ENCODE assay signal across 28 mouse cellular contexts in the genomic region with DNA sequence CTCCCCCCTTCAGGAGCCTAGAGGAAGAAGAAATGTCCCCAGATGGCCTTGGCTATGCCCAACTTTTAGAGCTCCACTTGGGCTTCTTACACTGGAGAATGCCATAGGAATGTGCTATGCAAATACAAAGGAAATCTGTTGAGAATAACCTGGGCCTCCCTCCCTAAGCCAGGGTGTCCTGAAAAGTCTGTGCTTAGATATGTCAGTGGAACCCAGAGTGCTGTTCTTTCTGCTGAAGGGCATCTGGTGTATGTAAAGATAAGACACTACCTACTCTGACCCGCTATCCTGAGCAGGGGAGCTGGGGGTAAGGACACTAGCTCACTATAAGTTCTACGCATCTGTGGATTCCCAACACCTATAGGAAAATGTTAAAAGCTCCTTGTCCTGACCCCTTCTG.
A peak's percentile ranks its signal among the peaks of the same experiment; 100 is the strongest.
DNase-seq lines count a peak whose midpoint lies in the region; ATAC-seq and TF ChIP-seq lines count a peak whose summit lies in the region.
"Had no signal": no experiment of that assay in that cellular context is flagged by ENCODE, and none has a peak within 500 bp of the region (broad histone marks: within the 10 kb centered on the region; RNA-seq: fewer than 3 reads in every experiment).

No protein-coding gene starts in this region.

- H3K4me1 ChIP-seq in heart, embryonic 11.5 days (ENCODE audit: control insufficient read depth, insufficient read depth, low read length), result peaks cover 9% of the 10 kb centered on the region
- peaks cover 5 to 29% of the 10 kb centered on the region in 2 experiments for H3K4me1 ChIP-seq in heart, embryonic 14.5 days (ENCODE audit: control insufficient read depth in 2 of 2, insufficient read depth in 2 of 2, low read length in 2 of 2)
- no peaks in the 10 kb centered on the region; the same call in 1 of the 2 replicates for H3K4me1 ChIP-seq in heart, adult 2 months (ENCODE audit: control insufficient read depth, insufficient read depth, low read length)
- H3K4me1 ChIP-seq in heart, postnatal 0 days (ENCODE audit: control insufficient read depth, insufficient read depth), result peaks cover 16% of the 10 kb centered on the region; the same call in 1 of the 2 replicates
- H3K4me1 ChIP-seq in lung, embryonic 15.5 days, result no peaks in the 10 kb centered on the region
- H3K4me1 ChIP-seq: forebrain, embryonic 10.5 days; forebrain, embryonic 13.5 days had no signal

- no peak for TF ChIP-seq CTCF in heart, adult 2 months (IDR thresholded peaks at IDR 0.05)
- no peak for TF ChIP-seq CTCF in heart, postnatal 0 days (IDR thresholded peaks at IDR 0.05; ENCODE audit: low read depth)

- H3K79me2 ChIP-seq in heart, adult 2 months (replicated peaks; ENCODE audit: control insufficient read depth, insufficient read depth, low read length), result no peaks in the 10 kb centered on the region

- DNase-seq in heart, postnatal 14 days, result no peak
- no peak for DNase-seq in heart, adult 2 months
- DNase-seq in heart, postnatal 0 days (ENCODE audit: low spot score), result peak; percentile 38
- DNase-seq in heart, adult 9 months (ENCODE audit: low spot score in 2 of 2), result no peak
- no peak for DNase-seq in lung, postnatal 14 days
- DNase-seq: adrenal gland, postnatal 10 days; adrenal gland, postnatal 36 days; B cell, adult 2 months; cerebellum, adult 18-20 months; cerebellum, adult 9-10 months; cerebellum, postnatal 14 days; gastrocnemius, postnatal 10 days; gastrocnemius, postnatal 36 days; kidney, adult 18-20 months; kidney, adult 9 months had no signal

- no peak for TF ChIP-seq EP300 in heart, adult 2 months (IDR thresholded peaks at IDR 0.05; ENCODE audit: insufficient read depth, low read depth, low read length)
- no peak for TF ChIP-seq EP300 in heart, postnatal 0 days (IDR thresholded peaks at IDR 0.05; ENCODE audit: low read depth)

- H3K9me3 ChIP-seq in heart, embryonic 11.5 days (replicated peaks; ENCODE audit: control insufficient read depth, low read length), result no peaks in the 10 kb centered on the region
- no peaks in the 10 kb centered on the region for H3K9me3 ChIP-seq in heart, embryonic 14.5 days (ENCODE audit: control insufficient read depth, low read length)
- no peaks in the 10 kb centered on the region for H3K9me3 ChIP-seq in heart, postnatal 0 days (replicated peaks; ENCODE audit: control insufficient read depth, low read length)
- H3K9me3 ChIP-seq in lung, embryonic 15.5 days, result no peaks in the 10 kb centered on the region
- H3K9me3 ChIP-seq: forebrain, embryonic 10.5 days; forebrain, embryonic 13.5 days; G1E had no signal

- intact Hi-C loops in heart, postnatal 14 days (cut with DNase I), result loop anchor here (10.0 kb wide), 1 partner anchor 630 kb away; no protein-coding TSS in a partner anchor
- intact Hi-C loops in heart, adult 2 months (cut with DNase I), result loop anchor here (10.0 kb wide), 1 partner anchor 630 kb away; no protein-coding TSS in a partner anchor

- peak overlapping the region; percentile 30 for H3K27ac ChIP-seq in heart, embryonic 11.5 days (ENCODE audit: low read depth, low read length)
- peak overlapping the region; percentile 21 to 57; a peak in 3 of 4 replicates for H3K27ac ChIP-seq in heart, embryonic 14.5 days (replicated peaks in 1 of 2; ENCODE audit: control insufficient read depth in 1 of 2, insufficient read depth in 1 of 2, low read depth in 2 of 2, low read length in 2 of 2)
- H3K27ac ChIP-seq in heart, adult 2 months, result no peak overlapping the region
- peak overlapping the region; percentile 67 for H3K27ac ChIP-seq in heart, postnatal 0 days (ENCODE audit: low read depth)
- no peak overlapping the region for H3K27ac ChIP-seq in lung, embryonic 15.5 days
- H3K27ac ChIP-seq: forebrain, embryonic 10.5 days; forebrain, embryonic 13.5 days; hindbrain, embryonic 14.5 days; hindbrain, postnatal 0 days had no signal

- peak; percentile 39; the same call in 1 of the 2 replicates for ATAC-seq in heart, embryonic 11.5 days (replicated peaks; ENCODE audit: insufficient number of reproducible peaks, low FRiP score, low TSS enrichment)
- ATAC-seq in heart, embryonic 14.5 days (ENCODE audit: insufficient number of reproducible peaks, insufficient read depth, low FRiP score, low read depth), result peak; percentile 47; the same call in 1 of the 2 replicates
- peak; percentile 92 for ATAC-seq in heart, postnatal 0 days (ENCODE audit: insufficient read depth, low read depth)
- ATAC-seq in lung, embryonic 15.5 days (ENCODE audit: borderline replicate concordance, extremely low read depth, low FRiP score, low TSS enrichment), result peak; percentile 14; the same call in 1 of the 2 replicates
- ATAC-seq: forebrain, embryonic 13.5 days; forebrain, embryonic 16.5 days; hindbrain, postnatal 0 days; inflammation-experienced regulatory T-cells, adult 6 months; intestine, embryonic 16.5 days; Patski had no signal

- TF ChIP-seq POLR2A in heart, adult 2 months (IDR thresholded peaks at IDR 0.05; ENCODE audit: insufficient read depth, low read depth, low read length), result no peak

- H3K9ac ChIP-seq in heart, embryonic 11.5 days (ENCODE audit: low read depth, low read length), result no peak overlapping the region
- H3K9ac ChIP-seq in heart, embryonic 14.5 days (ENCODE audit: low read length), result no peak overlapping the region
- H3K9ac ChIP-seq in heart, adult 2 months (ENCODE audit: low read depth, low read length), result no peak overlapping the region
- no peak overlapping the region for H3K9ac ChIP-seq in heart, postnatal 0 days (replicated peaks; ENCODE audit: low read depth, low read length)
- H3K9ac ChIP-seq in lung, embryonic 15.5 days, result no peak overlapping the region
- H3K9ac ChIP-seq: forebrain, embryonic 13.5 days; hindbrain, embryonic 14.5 days had no signal

- 27% methylated on average over 2 of the region's 2 CpGs for WGBS in heart, embryonic 11.5 days (ENCODE audit: insufficient replicate concordance)
- 10% methylated on average over 2 of the region's 2 CpGs for WGBS in heart, embryonic 14.5 days
- WGBS in heart, adult 2 months, result 42% methylated on average over 2 of the region's 2 CpGs
- WGBS in heart, postnatal 0 days, result 22% methylated on average over 2 of the region's 2 CpGs
- WGBS in lung, embryonic 15.5 days, result 58% methylated on average over 2 of the region's 2 CpGs

- no peak overlapping the region for H3K4me3 ChIP-seq in heart, embryonic 11.5 days (ENCODE audit: low read depth, low read length)
- no peak overlapping the region for H3K4me3 ChIP-seq in heart, embryonic 14.5 days (ENCODE audit: control insufficient read depth in 1 of 2, insufficient read depth in 1 of 2, low read depth in 1 of 2, low read length in 2 of 2)
- H3K4me3 ChIP-seq in heart, adult 2 months, result no peak overlapping the region
- no peak overlapping the region for H3K4me3 ChIP-seq in heart, postnatal 0 days (ENCODE audit: low read depth, low read length)
- H3K4me3 ChIP-seq in lung, embryonic 15.5 days, result no peak overlapping the region
- H3K4me3 ChIP-seq: forebrain, embryonic 10.5 days; forebrain, embryonic 13.5 days had no signal

- H3K27me3 ChIP-seq in heart, embryonic 11.5 days (ENCODE audit: control insufficient read depth, insufficient read depth, low read length), result no peaks in the 10 kb centered on the region
- no peaks in the 10 kb centered on the region for H3K27me3 ChIP-seq in heart, embryonic 14.5 days (ENCODE audit: control insufficient read depth, insufficient read depth, low read length)
- no peaks in the 10 kb centered on the region for H3K27me3 ChIP-seq in heart, adult 2 months (ENCODE audit: control insufficient read depth, insufficient read depth, low read length)
- H3K27me3 ChIP-seq in heart, postnatal 0 days (ENCODE audit: control insufficient read depth, insufficient read depth, low read length), result no peaks in the 10 kb centered on the region
- no peaks in the 10 kb centered on the region for H3K27me3 ChIP-seq in lung, embryonic 15.5 days
- H3K27me3 ChIP-seq: CH12.LX; forebrain, embryonic 13.5 days; Patski had no signal

- H3K4me2 ChIP-seq in heart, embryonic 11.5 days, result no peak overlapping the region
- H3K4me2 ChIP-seq in heart, embryonic 14.5 days (ENCODE audit: low read length), result 0 out of 2 replicates have a peak overlapping the region, but pooled peaks have one; percentile 1
- H3K4me2 ChIP-seq in heart, postnatal 0 days (ENCODE audit: low read depth, low read length), result no peak overlapping the region
- H3K4me2 ChIP-seq in lung, embryonic 15.5 days, result no peak overlapping the region
- H3K4me2 ChIP-seq: forebrain, embryonic 13.5 days; hindbrain, embryonic 14.5 days had no signal

- H3K36me3 ChIP-seq in heart, embryonic 11.5 days (ENCODE audit: control insufficient read depth, insufficient read depth, low read length), result no peaks in the 10 kb centered on the region
- H3K36me3 ChIP-seq in heart, embryonic 14.5 days (ENCODE audit: control insufficient read depth, insufficient read depth, low read length), result no peaks in the 10 kb centered on the region
- H3K36me3 ChIP-seq in heart, adult 2 months (ENCODE audit: control insufficient read depth, insufficient read depth, low read length), result no peaks in the 10 kb centered on the region
- H3K36me3 ChIP-seq in heart, postnatal 0 days (replicated peaks; ENCODE audit: control insufficient read depth, insufficient read depth, low read length), result no peaks in the 10 kb centered on the region
- H3K36me3 ChIP-seq in lung, embryonic 15.5 days, result no peaks in the 10 kb centered on the region
- H3K36me3 ChIP-seq: forebrain, embryonic 10.5 days; G1E had no signal

Comparison
In these comparisons a context has a peak if more than half of its experiments do, and no peak if none do; other contexts are left out.
1. H3K27ac ChIP-seq: peak in heart, embryonic 11.5 days (single experiment), heart, embryonic 14.5 days (2 of 2) and heart, postnatal 0 days (single experiment); none in heart, adult 2 months (single experiment) and lung, embryonic 15.5 days (single experiment).
2. ATAC-seq: peak in every context shown above with its lines; median percentile 92 in heart, postnatal 0 days; 47 in heart, embryonic 14.5 days; 39 in heart, embryonic 11.5 days; 14 in lung, embryonic 15.5 days.